Mouse (Mus musculus): ENCODE measurements around the gene Adap2. TPM values are rescaled to one million over a fixed set of nuclear protein-coding genes. Genes with fewer than 3 reads are reported as not detected.

Adap2 gene
- total and polyA plus RNA-seq, 3 experiments, result 0.49 TPM; not detected in 2

DNA sequence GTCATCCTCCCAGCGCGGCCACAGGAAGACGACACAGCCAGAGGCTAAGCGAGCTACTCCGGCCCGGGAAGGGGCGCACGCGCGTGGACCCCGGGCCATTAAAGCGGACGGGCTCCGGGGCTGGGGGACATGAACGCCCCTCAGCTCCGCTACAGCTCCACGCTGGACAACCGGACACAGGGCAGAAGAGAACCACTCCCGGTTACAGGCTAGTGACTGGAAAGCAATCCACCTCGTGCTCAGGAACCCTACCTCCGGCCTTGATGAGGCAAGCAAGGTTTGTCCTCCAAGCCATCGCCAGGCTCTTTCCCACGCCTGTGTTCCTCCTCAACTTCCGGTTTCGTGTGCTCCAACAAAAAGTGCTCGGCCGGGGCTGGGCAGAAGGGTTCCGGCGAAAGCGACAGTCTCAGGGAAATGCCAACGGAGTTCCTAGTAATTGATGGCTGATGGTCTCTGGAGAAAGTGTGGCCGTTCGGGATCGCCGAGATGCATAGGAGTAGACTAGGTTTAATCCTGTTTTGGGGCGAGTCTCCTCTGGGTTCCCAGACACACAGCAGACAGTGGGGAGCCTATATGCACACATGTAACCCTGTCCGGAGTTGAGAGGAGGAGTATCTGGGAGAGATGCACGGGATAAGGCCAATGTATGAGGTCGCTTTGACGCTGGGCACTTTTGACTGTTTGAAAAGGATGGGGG is 11.9 kb upstream of the Adap2 start, which contains the start of gene Tefm:
Gene Tefm, minus strand, starts transcription at position 351 of the 697 bp plus-strand sequence.
- H3K4me2 ChIP-seq (ENCODE audit: insufficient read depth, low read depth, poor library complexity, severe bottlenecking), result peak within 1 kb of the TSS; percentile 84
- H3K36me3 ChIP-seq (replicated peaks in 1 of 2; ENCODE audit: control insufficient read depth in 1 of 2, insufficient read depth in 1 of 2, low read length in 1 of 2), result peaks cover 19 to 33% of the 10 kb centered on the region in 2 experiments
- H3K27me3 ChIP-seq (replicated peaks), result no peaks in the 10 kb centered on the region
- peaks cover 30% of the 10 kb centered on the region for H3K79me2 ChIP-seq (replicated peaks; ENCODE audit: control insufficient read depth, extremely low read depth, insufficient read depth, poor library complexity, severe bottlenecking)
- H3K9me3 ChIP-seq (replicated peaks; ENCODE audit: low read length), result no peaks in the 10 kb centered on the region
- TF ChIP-seq CHD2 (IDR thresholded peaks at IDR 0.05; ENCODE audit: low read length) (peak; percentile 22; the same call in 1 of the 2 replicates), IRF4 (IDR thresholded peaks at IDR 0.05; ENCODE audit: low read depth, low read length) (peak; percentile 96), MAZ (IDR thresholded peaks at IDR 0.05; ENCODE audit: low read depth, low read length) (peak; percentile 89), HCFC1 (IDR thresholded peaks at IDR 0.05; ENCODE audit: low read depth, low read length) (peak; percentile 94), NELFE (IDR thresholded peaks at IDR 0.05; ENCODE audit: low read depth, low read length) (peak; percentile 95), POLR2A (IDR thresholded peaks at IDR 0.05; ENCODE audit: low read depth, low read length) (peak; percentile 97), RAD21 (IDR thresholded peaks at IDR 0.05; ENCODE audit: low read depth, low read length) (no peak; the same call in 1 of the 2 replicates), NRF1 (IDR thresholded peaks at IDR 0.05; ENCODE audit: low read depth, low read length) (peak; percentile 76), CHD1 (IDR thresholded peaks at IDR 0.05; ENCODE audit: low read depth, low read length) (no peak), SMC3 (IDR thresholded peaks at IDR 0.05; ENCODE audit: low read depth, low read length) (no peak), GABPA (IDR thresholded peaks at IDR 0.05; ENCODE audit: insufficient replicate concordance, low read depth, low read length) (peak; percentile 34; the same call in 1 of the 2 replicates), KAT2A (IDR thresholded peaks at IDR 0.05; ENCODE audit: insufficient replicate concordance, low read length) (peak; percentile 81; the same call in 1 of the 2 replicates), USF1 (IDR thresholded peaks at IDR 0.05; ENCODE audit: low read depth, low read length) (no peak), POLR2AphosphoS2 (IDR thresholded peaks at IDR 0.05; ENCODE audit: low read depth, low read length) (peak; percentile 91), E2F4 (IDR thresholded peaks at IDR 0.05; ENCODE audit: insufficient replicate concordance, low read depth, low read length) (no peak), USF2 (conservative IDR thresholded peaks at IDR 0.05; ENCODE audit: low read depth, low read length) (no peak), ZC3H11A (IDR thresholded peaks at IDR 0.05; ENCODE audit: low read depth, low read length) (no peak), TBP (conservative IDR thresholded peaks at IDR 0.05; ENCODE audit: low read depth, low read length) (peak; percentile 95), PAX5 (IDR thresholded peaks at IDR 0.05; ENCODE audit: low read length) (no peak), UBTF (IDR thresholded peaks at IDR 0.05; ENCODE audit: low read depth, low read length) (peak; percentile 95; the same call in 1 of the 2 replicates), MEF2A (IDR thresholded peaks at IDR 0.05; ENCODE audit: borderline replicate concordance, low read depth, low read length) (peak; percentile 74; the same call in 1 of the 2 replicates), ZKSCAN1 (IDR thresholded peaks at IDR 0.05; ENCODE audit: borderline replicate concordance, low read depth, low read length) (no peak), ZNF384 (IDR thresholded peaks at IDR 0.05; ENCODE audit: low read depth, low read length) (peak; percentile 33; the same call in 1 of the 2 replicates), ELF1 (IDR thresholded peaks at IDR 0.05; ENCODE audit: low read depth, low read length) (peak; percentile 90), MAFK (IDR thresholded peaks at IDR 0.05; ENCODE audit: insufficient replicate concordance, low read length) (no peak), RCOR1 (conservative IDR thresholded peaks at IDR 0.05; ENCODE audit: low read depth, low read length) (0 out of 2 replicates have a peak, but pooled peaks have one; percentile 41), TCF12 (IDR thresholded peaks at IDR 0.05; ENCODE audit: low read depth, low read length) (peak; percentile 98), SIN3A (IDR thresholded peaks at IDR 0.05; ENCODE audit: low read length) (peak; percentile 95), MAX (IDR thresholded peaks at IDR 0.05; ENCODE audit: low read length) (peak; percentile 85), ZMIZ1 (IDR thresholded peaks at IDR 0.05; ENCODE audit: low read depth, low read length) (peak; percentile 79; the same call in 1 of the 2 replicates), BHLHE40 (IDR thresholded peaks at IDR 0.05; ENCODE audit: low read depth, low read length) (no peak; the same call in none of the 2 replicates), MYC (IDR thresholded peaks at IDR 0.05; ENCODE audit: low read depth, low read length) (peak; percentile 91), MXI1 (IDR thresholded peaks at IDR 0.05; ENCODE audit: low read depth, low read length) (peak; percentile 93)
- dilution Hi-C loops (cut with MboI; ENCODE audit: extremely low pct_ligation_motif_present, extremely low pct_unique_long_range_greater_than_20kb, low sequenced_read_pairs), result no loop called here
- H3K4me1 ChIP-seq (ENCODE audit: control insufficient read depth in 1 of 2, insufficient read depth in 2 of 2), result peaks cover 9 to 58% of the 10 kb centered on the region in 2 experiments
- peak; percentile 95 for DNase-seq (ENCODE audit: extremely low read depth)
- peak within 1 kb of the TSS; percentile 19 for H3K27ac ChIP-seq (ENCODE audit: insufficient read depth, low read depth)
- peak within 1 kb of the TSS; percentile 68 to 96 (median 80) for H3K4me3 ChIP-seq (replicated peaks in 1 of 3; ENCODE audit: low read depth in 2 of 3, low read length in 2 of 3, poor library complexity in 1 of 3)
- in situ Hi-C loops (cut with MboI; ENCODE audit: low pct_ligation_motif_present, low pct_unique_long_range_greater_than_20kb, low sequenced_read_pairs), result loop anchor here (5.0 kb wide), 1 partner anchor 100 kb away; no protein-coding TSS in a partner anchor
- peak within 1 kb of the TSS; percentile 64 for H3K9ac ChIP-seq (ENCODE audit: insufficient read depth, low read depth)

Measured in CH12.LX (cell line).